Mouse (Mus musculus) inflammation-experienced regulatory T-cells, adult 6 months (primary cell): ENCODE results near the gene Dock10. TPM values are rescaled to one million over a fixed set of nuclear protein-coding genes. Genes with fewer than 3 reads are reported as not detected.

Experiments
- ATAC-seq: one replicate; pipeline ENCODE4 v1.8.0; 2017
- polyA plus RNA-seq, 3 experiments: library from polyadenylated mRNA; unstranded; fragments of 100-300 nt; shearing (Covaris generic); gene quantifications; one replicate each; pipeline ENCODE4 v1.2.1; 2017

Gene Dock10
- polyA plus RNA-seq, 3 experiments from 2014 or later = 102 to 143 (median 138) TPM

- ATAC-seq = no peak
Observed at GRCm38 (mm10) chr1:80606131-80606754, 152.1 kb downstream of the Dock10 start.

GRCm38 (mm10) chr1:80604332-80604731 is 154.0 kb downstream of the Dock10 start:
- ATAC-seq = no peak

DNA sequence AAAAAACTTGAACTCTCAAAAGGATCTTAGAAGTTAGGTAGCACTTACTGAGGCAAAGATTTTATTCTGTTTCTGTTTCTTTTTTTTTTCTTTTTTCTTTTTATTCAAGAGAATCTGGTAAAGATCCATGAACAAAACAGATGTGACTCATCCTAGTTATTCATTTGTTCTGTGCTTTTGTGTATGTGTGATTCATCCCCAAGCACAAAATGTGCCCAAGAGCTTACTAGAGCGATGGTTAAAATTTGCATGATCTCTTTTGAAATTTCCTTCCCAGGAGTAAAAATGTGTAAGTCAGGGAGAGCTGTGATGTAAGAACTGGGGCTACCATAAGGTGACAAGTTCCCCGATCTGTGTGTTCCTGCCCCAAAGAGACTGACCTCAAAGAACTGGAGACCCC is 155.2 kb downstream of the Dock10 start:
- ATAC-seq = no peak

DNA sequence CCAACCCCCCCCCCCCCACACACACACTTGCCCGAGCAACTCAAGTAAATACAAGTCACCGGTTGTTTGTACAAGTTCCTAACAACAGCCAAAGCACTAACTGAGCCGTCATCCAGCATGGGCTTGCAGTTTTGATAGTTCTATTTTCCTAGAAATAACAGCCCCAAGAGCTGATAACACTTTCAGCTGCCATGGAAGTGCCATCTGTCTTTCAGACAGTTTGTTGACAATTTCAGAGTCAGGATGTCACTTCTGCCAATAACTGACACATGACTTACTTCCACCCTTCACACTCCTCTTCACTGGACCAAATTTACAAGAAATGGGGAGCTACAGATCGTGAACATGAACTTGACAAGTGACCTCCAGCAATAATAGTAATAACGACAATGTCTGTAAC is 175.0 kb downstream of the Dock10 start:
- no peak for ATAC-seq

DNA sequence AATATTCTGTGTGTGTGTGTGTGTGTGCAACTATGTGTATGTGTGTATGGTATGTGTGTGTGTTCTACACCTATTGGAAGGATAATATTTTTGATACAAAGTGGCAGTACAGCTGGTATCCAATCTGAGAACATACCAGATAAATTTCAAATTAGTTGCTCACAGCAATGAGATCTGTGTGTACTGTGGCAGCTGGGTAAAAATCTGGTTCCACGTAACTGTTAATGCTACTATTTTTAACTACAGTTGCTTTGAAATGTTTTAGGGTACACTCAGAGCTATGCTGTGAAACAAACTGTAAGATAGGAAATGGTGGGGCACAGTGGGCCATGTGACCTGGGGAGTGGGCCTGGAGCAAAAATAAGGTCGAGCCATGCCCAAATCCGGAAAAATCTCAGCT is 176.1 kb downstream of the Dock10 start:
- ATAC-seq = no peak

DNA sequence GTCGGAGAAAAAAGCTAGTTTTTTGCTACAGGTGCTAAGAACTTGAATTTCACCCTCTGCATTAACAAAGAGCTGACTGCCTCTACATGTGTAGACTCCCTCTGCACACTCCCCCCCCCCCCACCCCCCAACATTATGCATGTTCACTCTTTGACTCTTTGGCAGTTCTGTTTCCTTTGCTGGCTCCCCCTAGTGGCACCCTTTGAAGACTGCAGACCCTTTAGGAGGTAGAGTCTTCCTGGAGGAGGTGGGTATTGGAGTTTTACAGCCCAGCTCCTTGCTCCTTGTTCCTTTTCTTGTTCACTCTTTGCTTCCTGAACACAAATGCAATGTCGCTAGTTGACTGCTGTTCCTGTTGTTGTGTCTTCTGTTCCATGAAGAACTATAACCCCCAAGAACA is 181.4 kb downstream of the Dock10 start:
- ATAC-seq = peak; percentile 74

DNA sequence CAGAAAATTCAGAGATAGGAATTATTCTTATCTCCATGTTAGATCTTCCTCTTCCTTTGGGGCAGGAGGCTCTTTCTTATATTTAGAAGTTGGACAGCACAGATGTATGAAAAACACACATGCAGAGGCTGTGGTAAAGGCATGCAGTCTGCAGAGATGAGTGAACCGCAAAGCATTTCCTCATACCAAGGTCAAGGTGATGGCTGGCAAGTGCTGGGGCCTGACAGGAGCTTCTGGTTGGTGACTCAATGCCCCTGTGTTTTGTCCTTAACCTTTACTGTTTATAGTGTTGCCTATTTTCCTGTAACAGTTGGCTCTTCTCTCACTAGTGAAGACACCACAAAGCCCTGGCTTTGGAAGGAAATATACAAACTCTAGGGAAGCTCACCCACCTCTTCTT is 201.9 kb downstream of the Dock10 start:
- no peak for ATAC-seq

DNA sequence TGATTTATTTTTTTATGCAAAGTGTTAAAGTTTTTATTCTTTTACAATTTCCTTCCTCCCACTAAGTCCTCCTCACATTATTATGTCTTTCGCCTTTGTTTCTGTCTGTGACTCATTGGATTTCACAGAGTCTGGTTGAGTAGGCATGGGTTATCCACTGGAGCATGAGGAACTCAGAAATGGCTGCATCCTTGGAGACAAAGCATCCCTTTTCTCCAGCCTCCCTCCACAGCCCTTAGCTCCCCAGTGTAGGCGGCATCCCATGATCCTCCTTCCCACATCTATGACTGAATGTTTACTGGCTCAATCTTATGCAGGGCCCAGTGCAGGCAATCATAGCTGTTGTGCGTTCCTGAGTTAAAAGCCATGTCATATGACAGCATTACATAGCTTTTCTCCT is 216.8 kb downstream of the Dock10 start:
- no peak for ATAC-seq

GRCm38 (mm10) chr1:80522197-80522596 is 236.1 kb downstream of the Dock10 start:
- no peak for ATAC-seq

DNA sequence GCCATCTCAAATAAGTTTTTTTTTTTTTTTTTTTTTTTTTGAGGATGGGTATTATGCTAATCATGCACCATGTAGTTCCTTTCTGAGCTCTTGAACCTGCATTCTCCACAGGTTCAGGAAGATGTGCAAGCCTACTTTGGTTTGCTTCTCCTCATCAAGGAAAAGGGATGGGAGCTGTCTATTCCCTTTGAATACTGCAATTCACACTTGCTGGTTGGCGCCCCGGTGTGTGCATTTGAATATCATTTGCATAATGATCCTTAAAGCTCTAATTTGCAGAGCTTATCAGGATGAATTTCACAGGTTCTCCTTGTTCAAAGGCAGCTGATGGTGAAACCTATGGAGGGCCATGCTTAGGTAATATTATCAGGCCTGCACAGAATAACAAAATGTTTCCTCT is 237.9 kb downstream of the Dock10 start:
- ATAC-seq = no peak

DNA sequence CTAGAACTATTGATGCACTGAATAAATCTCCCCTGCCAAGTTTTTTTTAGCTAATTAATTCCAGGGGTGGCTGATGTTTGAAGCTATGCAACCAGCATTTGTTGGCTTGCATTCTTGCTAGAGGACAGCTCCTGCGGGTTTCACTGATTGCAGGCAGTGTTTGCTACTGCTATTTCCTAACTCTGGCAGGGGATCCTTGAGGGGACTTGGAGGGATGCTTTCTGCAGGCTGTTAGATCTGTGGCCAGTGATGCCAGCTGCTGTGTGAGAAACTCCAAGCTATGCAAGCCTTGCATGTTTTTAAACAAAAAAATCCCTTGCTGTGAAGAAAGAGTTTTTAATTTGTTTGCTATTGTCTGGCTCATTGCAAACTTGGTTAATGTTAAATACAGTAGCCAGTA is 238.4 kb downstream of the Dock10 start:
- no peak for ATAC-seq

GRCm38 (mm10) chr1:80515836-80516235 is 242.5 kb downstream of the Dock10 start:
- ATAC-seq = no peak

GRCm38 (mm10) chr1:80512210-80512948 is 245.9 kb downstream of the Dock10 start:
- ATAC-seq = no peak

- ATAC-seq = peak; percentile 44
Observed at GRCm38 (mm10) chr1:80504757-80505156, 253.6 kb downstream of the Dock10 start.

DNA sequence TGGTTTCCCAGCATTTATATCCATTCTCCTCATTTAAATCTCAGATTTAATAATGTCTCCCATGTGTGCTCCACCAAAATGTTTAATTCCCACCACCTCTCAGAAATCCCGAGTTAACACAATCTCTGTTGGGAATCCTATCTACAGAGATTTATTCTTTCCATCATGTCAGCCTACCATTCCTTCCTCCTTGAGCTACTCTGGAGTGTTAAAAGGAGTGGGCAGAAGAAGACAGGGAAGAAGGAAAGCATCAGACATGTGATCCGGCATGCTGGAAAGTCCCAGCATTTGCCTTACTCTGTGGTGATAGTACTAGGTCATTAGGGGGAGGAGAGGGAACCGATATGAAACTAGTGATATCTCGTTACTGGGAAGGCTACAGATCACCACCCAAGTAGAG is 254.2 kb downstream of the Dock10 start:
- no peak for ATAC-seq

DNA sequence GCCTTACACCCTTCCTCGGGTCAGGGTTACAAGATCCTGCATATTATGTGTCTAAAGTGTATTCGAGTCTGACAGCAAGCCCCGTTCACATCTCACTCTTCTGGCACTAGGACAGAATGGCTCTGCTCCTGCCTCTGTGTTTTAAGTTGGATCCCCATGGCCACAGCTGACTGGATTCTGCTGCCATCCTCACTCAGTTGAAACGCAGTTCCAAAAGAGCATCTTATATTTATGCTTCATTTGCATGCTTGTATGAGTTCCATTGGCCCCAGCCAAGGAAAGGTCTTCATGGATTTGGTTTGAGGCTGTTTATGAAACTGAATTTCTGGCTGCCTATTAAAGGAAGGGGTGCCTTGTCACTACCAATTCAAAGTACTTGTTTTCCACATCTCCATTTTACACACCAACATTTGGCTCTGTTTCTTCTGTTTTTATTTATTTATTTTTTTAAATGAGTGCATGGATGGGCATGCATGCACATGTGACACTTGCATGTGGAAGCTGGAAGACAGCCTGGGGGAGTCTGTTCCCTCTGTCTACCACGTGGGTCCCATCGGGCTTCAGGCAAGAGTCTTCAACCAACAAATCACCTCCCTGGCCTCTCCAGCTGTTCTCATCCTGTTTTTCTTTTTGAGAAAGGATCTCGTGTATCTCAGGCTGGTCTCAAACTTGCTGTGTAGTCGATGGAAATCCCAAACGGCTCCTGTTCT is 255.7 kb downstream of the Dock10 start:
- ATAC-seq = no peak

DNA sequence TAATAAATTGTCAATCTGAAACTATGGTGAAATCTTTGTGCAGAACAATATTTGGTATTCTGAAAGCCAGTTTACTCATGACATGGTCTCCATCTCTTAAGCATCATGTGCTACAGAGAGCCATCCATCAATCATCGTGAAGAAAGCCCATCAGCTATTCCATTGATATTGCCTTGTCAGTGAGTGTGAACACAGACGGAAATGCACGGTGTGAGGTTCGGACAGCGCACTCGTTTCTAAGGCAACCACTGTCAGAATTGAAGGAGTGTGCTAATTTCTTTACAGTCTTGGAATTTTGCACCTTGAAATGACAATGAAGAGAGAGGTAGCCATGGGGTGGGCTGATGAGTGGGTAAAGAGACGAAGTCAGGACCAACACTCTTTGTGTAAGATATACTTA is 259.1 kb downstream of the Dock10 start:
- ATAC-seq = no peak

- ATAC-seq = peak; percentile 28
Observed at GRCm38 (mm10) chr1:80496360-80496759, 262.0 kb downstream of the Dock10 start.

GRCm38 (mm10) chr1:80483419-80483818 is 274.9 kb downstream of the Dock10 start:
- no peak for ATAC-seq

GRCm38 (mm10) chr1:80474942-80475341 is 283.4 kb downstream of the Dock10 start:
- ATAC-seq = no peak

- ATAC-seq = no peak
Observed at GRCm38 (mm10) chr1:80472395-80472794, 285.9 kb downstream of the Dock10 start.

GRCm38 (mm10) chr1:80461348-80461747 is 297.0 kb downstream of the Dock10 start, which contains the start of gene Gm45261:
Gm45261 (minus strand) TSS chr1:80461448.
- ATAC-seq = no peak

- no peak for ATAC-seq
Observed at GRCm38 (mm10) chr1:80459923-80460322, 298.4 kb downstream of the Dock10 start.

DNA sequence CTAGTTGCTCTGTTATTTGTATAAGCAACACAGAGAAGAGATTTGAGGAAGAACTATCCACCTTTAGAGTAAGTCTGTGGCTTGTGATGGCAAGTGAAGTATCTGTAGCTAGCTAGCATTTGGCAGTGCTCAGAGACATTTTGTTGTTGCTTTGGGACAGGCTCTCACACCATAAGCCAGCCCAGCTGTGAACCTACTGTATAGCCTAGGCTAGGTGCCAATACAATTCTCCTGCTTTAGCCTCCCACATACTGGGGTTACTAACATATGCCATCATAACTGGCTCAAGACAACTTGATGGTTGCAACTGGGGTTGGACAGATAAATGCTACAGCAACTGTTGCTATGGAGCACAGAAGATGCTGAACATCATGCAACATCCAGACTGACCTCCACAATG is 298.9 kb downstream of the Dock10 start:
- no peak for ATAC-seq
